Mouse (Mus musculus) adrenal gland, adult 2 months (tissue): ENCODE data around the gene Gm20481. TPM values are rescaled to one million over a fixed set of nuclear protein-coding genes. Genes with fewer than 3 reads are reported as not detected.

Experiments
- polyA plus RNA-seq: library from polyadenylated mRNA; depleted of rRNA; stranded (reverse); fragments of >200 nt; gene quantifications from 2 replicates; pipeline ENCODE4 v1.2.3, GENCODE M21; 2012; rRNA removed
- total RNA-seq, 2 experiments: library from RNA; stranded (reverse); gene quantifications; 2 replicates each; pipeline ENCODE4 v1.2.3; 2021

The Gm20481 gene
- total and polyA plus RNA-seq, 3 experiments = 0.58 to 1.2 TPM; not detected in 1

Other genes starting within 250 kb of the Gm20481 start
Only the 30 nearest of the 42 such genes appear.
- 10 to 100 TPM; 38.5 to 55.1 TPM for gene Stk19, start 133.0 kb upstream of the Gm20481 start, total RNA-seq
- 139 and 176 TPM in 2 replicates for gene Stk19, start 133.0 kb upstream of the Gm20481 start, polyA plus RNA-seq
- 100 to 1,000 TPM in 1 of 2 experiments, 10 to 100 TPM in 1; 47.0 to 126 TPM for gene Dxo, start 132.9 kb upstream of the Gm20481 start, total RNA-seq
- 82.7 and 107 TPM in 2 replicates for gene Dxo, start 132.9 kb upstream of the Gm20481 start, polyA plus RNA-seq
- 10 to 100 TPM; 62.1 to 65.8 TPM for gene Skiv2l, start 119.7 kb upstream of the Gm20481 start, total RNA-seq
- gene Skiv2l, start 119.7 kb upstream of the Gm20481 start, polyA plus RNA-seq = 105 and 112 TPM in 2 replicates
- 10 to 100 TPM; 55.5 to 67.6 TPM for gene Nelfe, start 119.5 kb upstream of the Gm20481 start, total RNA-seq
- gene Nelfe, start 119.5 kb upstream of the Gm20481 start, polyA plus RNA-seq = 22.8 and 31.5 TPM in 2 replicates
- 10 to 100 TPM; 18.4 to 29.0 TPM for gene Cfb, start 107.4 kb upstream of the Gm20481 start, total RNA-seq
- 4.6 and 7.9 TPM in 2 replicates for gene Cfb, start 107.4 kb upstream of the Gm20481 start, polyA plus RNA-seq
- gene Zbtb12, start 90.4 kb upstream of the Gm20481 start, total RNA-seq = 10 to 100 TPM; 10.8 to 16.1 TPM
- 18.7 and 21.5 TPM in 2 replicates for gene Zbtb12, start 90.4 kb upstream of the Gm20481 start, polyA plus RNA-seq
- gene Gm20547, start 87.9 kb upstream of the Gm20481 start, total RNA-seq = not detected
- gene Gm20547, start 87.9 kb upstream of the Gm20481 start, polyA plus RNA-seq = 0.04 TPM in 1 of 2 replicates, not detected in the other
- 100 to 1,000 TPM in 1 of 2 experiments, 10 to 100 TPM in 1; 81.4 to 105 TPM for gene C2, start 71.6 kb upstream of the Gm20481 start, total RNA-seq
- 70.7 and 71.5 TPM in 2 replicates for gene C2, start 71.6 kb upstream of the Gm20481 start, polyA plus RNA-seq
- 100 to 1,000 TPM; 115 to 131 TPM for gene Ehmt2, start 71.4 kb upstream of the Gm20481 start, total RNA-seq
- gene Ehmt2, start 71.4 kb upstream of the Gm20481 start, polyA plus RNA-seq = 387 and 452 TPM in 2 replicates
- 1 to 10 TPM in 1 of 2 experiments, under 1 TPM in 1; 0.92 to 1.9 TPM for gene Slc44a4, start 55.4 kb upstream of the Gm20481 start, total RNA-seq
- gene Slc44a4, start 55.4 kb upstream of the Gm20481 start, polyA plus RNA-seq = 0.33 and 0.50 TPM in 2 replicates
- 10 to 100 TPM; 24.0 to 25.3 TPM for gene Neu1, start 38.7 kb upstream of the Gm20481 start, total RNA-seq
- gene Neu1, start 38.7 kb upstream of the Gm20481 start, polyA plus RNA-seq = 47.2 and 52.8 TPM in 2 replicates
- gene Hspa1b, start 10.7 kb upstream of the Gm20481 start, total RNA-seq = 100 to 1,000 TPM in 1 of 2 experiments, 10 to 100 TPM in 1; 36.3 to 634 TPM
- 48.4 and 85.4 TPM in 2 replicates for gene Hspa1b, start 10.7 kb upstream of the Gm20481 start, polyA plus RNA-seq
- gene Hspa1a, start 2.2 kb downstream of the Gm20481 start, total RNA-seq = 100 to 1,000 TPM in 1 of 2 experiments, 10 to 100 TPM in 1; 16.3 to 253 TPM
- gene Hspa1a, start 2.2 kb downstream of the Gm20481 start, polyA plus RNA-seq = 37.1 and 55.2 TPM in 2 replicates
- gene Hspa1l, start 2.8 kb downstream of the Gm20481 start, total RNA-seq = under 1 TPM; 0.28 to 0.29 TPM
- 0.11 and 0.17 TPM in 2 replicates for gene Hspa1l, start 2.8 kb downstream of the Gm20481 start, polyA plus RNA-seq
- gene Lsm2, start 11.9 kb downstream of the Gm20481 start, total RNA-seq = 10 to 100 TPM; 32.9 to 45.8 TPM
- gene Lsm2, start 11.9 kb downstream of the Gm20481 start, polyA plus RNA-seq = 82.4 and 84.8 TPM in 2 replicates
- gene Vars, start 31.1 kb downstream of the Gm20481 start, total RNA-seq = 10 to 100 TPM; 57.9 to 60.2 TPM
- gene Vars, start 31.1 kb downstream of the Gm20481 start, polyA plus RNA-seq = 178 and 214 TPM in 2 replicates
- under 1 TPM; 0.26 to 0.55 TPM for gene Vwa7, start 46.7 kb downstream of the Gm20481 start, total RNA-seq
- gene Vwa7, start 46.7 kb downstream of the Gm20481 start, polyA plus RNA-seq = 0.97 and 1.8 TPM in 2 replicates
- gene Sapcd1, start 58.1 kb downstream of the Gm20481 start, total RNA-seq = under 1 TPM in 1 of 2 experiments, not detected in 1; 0.79 TPM
- 0.83 and 2.0 TPM in 2 replicates for gene Sapcd1, start 58.1 kb downstream of the Gm20481 start, polyA plus RNA-seq
- gene Msh5, start 76.8 kb downstream of the Gm20481 start, total RNA-seq = under 1 TPM; 0.75 to 0.93 TPM
- 1.3 and 1.7 TPM in 2 replicates for gene Msh5, start 76.8 kb downstream of the Gm20481 start, polyA plus RNA-seq
- 100 to 1,000 TPM in 1 of 2 experiments, 10 to 100 TPM in 1; 80.8 to 136 TPM for gene Clic1, start 80.1 kb downstream of the Gm20481 start, total RNA-seq
- gene Clic1, start 80.1 kb downstream of the Gm20481 start, polyA plus RNA-seq = 62.2 and 64.1 TPM in 2 replicates
- 10 to 100 TPM in 1 of 2 experiments, 1 to 10 TPM in 1; 7.2 to 26.6 TPM for gene Ddah2, start 89.1 kb downstream of the Gm20481 start, total RNA-seq
- gene Ddah2, start 89.1 kb downstream of the Gm20481 start, polyA plus RNA-seq = 25.9 and 35.6 TPM in 2 replicates
- gene Ly6g6c, start 95.5 kb downstream of the Gm20481 start, total RNA-seq = not detected
- not detected in 2 replicates for gene Ly6g6c, start 95.5 kb downstream of the Gm20481 start, polyA plus RNA-seq
- gene Mpig6b, start 96.3 kb downstream of the Gm20481 start, total RNA-seq = not detected
- 0.06 TPM in 1 of 2 replicates, not detected in the other for gene Mpig6b, start 96.3 kb downstream of the Gm20481 start, polyA plus RNA-seq
- not detected for gene Ly6g6e, start 107.0 kb downstream of the Gm20481 start, total RNA-seq
- 0.21 and 0.34 TPM in 2 replicates for gene Ly6g6e, start 107.0 kb downstream of the Gm20481 start, polyA plus RNA-seq
- gene Ly6g6d, start 108.2 kb downstream of the Gm20481 start, total RNA-seq = under 1 TPM in 1 of 2 experiments, not detected in 1; 0.45 TPM
- gene Ly6g6d, start 108.2 kb downstream of the Gm20481 start, polyA plus RNA-seq = 0.57 and 1.1 TPM in 2 replicates
- not detected for gene Ly6g6f, start 115.7 kb downstream of the Gm20481 start, total RNA-seq
- gene Ly6g6f, start 115.7 kb downstream of the Gm20481 start, polyA plus RNA-seq = not detected in 2 replicates
- 10 to 100 TPM; 71.8 to 95.8 TPM for gene Abhd16a, start 119.4 kb downstream of the Gm20481 start, total RNA-seq
- 219 and 291 TPM in 2 replicates for gene Abhd16a, start 119.4 kb downstream of the Gm20481 start, polyA plus RNA-seq
- gene Ly6g5c, start 138.4 kb downstream of the Gm20481 start, total RNA-seq = not detected
- not detected in 2 replicates for gene Ly6g5c, start 138.4 kb downstream of the Gm20481 start, polyA plus RNA-seq
- gene Ly6g5b, start 145.5 kb downstream of the Gm20481 start, total RNA-seq = under 1 TPM; 0.23 to 0.35 TPM
- 0.42 and 0.52 TPM in 2 replicates for gene Ly6g5b, start 145.5 kb downstream of the Gm20481 start, polyA plus RNA-seq
- 10 to 100 TPM; 12.4 to 12.8 TPM for gene Gpank1, start 151.5 kb downstream of the Gm20481 start, total RNA-seq
- 13.3 and 15.8 TPM in 2 replicates for gene Gpank1, start 151.5 kb downstream of the Gm20481 start, polyA plus RNA-seq